ENCODE assay signal across 8 mouse cellular contexts in the genomic region with DNA sequence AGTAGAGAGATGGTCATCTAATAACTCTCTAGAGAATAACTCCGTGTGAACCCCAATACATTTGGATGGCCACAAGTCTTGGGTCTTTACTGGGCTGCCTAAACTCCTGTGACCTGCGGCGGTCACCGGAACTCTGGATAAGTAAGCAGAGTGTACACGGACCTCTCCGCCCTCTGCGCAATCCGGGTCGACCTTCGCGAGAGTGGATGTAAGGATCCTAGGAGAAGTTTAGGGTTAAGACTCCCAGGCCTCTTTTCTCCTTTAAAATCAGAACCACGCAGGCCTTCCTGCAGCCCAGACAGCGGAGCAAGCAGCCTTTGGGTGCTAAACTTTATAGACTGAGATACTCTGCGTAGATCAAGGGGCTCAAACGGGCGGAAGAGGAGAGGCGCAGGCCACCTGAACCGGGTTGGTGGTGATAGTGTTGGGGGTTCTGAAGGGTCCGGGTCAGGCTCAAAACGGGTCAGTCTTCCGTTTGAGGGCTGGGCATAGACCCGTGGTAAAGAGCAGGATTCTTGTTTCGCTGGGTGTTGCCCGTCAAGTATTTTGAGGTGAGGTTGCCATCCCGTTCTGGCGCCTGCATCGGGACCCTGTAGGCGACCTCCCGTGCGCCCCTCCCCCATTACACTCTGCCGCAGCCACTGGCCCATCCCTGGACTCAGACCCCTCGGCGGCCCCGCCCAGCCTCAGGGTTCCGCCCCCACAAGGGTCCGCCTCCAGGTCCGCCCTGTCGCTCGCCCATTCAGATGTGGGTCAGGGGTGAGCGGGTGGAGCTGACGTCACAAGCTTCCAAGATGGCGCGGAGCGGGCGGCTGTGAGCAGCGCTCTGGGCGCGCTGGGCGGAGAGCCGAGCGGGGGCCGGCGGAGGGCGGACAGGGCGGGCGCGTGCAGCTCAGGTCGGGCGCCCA. TPM values are rescaled to one million over a fixed set of nuclear protein-coding genes. Genes with fewer than 3 reads are reported as not detected.
DNase-seq lines count a peak whose midpoint lies in the region; ATAC-seq lines count a peak whose summit lies in the region.

A gene (plus strand): TSS at position 779 of the 908 bp plus-strand sequence.

- H3K9me3 ChIP-seq in hindbrain, embryonic 15.5 days = no peaks in the 10 kb centered on the region

- peaks cover 37% of the 10 kb centered on the region for H3K4me1 ChIP-seq in hindbrain, embryonic 15.5 days (replicated peaks)

- no peaks in the 10 kb centered on the region for H3K27me3 ChIP-seq in hindbrain, embryonic 15.5 days

- H3K4me2 ChIP-seq in hindbrain, embryonic 15.5 days = peak within 1 kb of the TSS; percentile 81

- ATAC-seq in hindbrain, embryonic 15.5 days (ENCODE audit: low FRiP score, low read depth) = peak; percentile 95

- H3K9ac ChIP-seq in hindbrain, embryonic 15.5 days = peak within 1 kb of the TSS; percentile 91

- no peaks in the 10 kb centered on the region for H3K36me3 ChIP-seq in hindbrain, embryonic 15.5 days

- H3K27ac ChIP-seq in hindbrain, embryonic 15.5 days (replicated peaks) = peak within 1 kb of the TSS; percentile 95

- WGBS in hindbrain, embryonic 15.5 days = under 1% methylated on average over 59 of the region's 59 CpGs

- peak within 1 kb of the TSS; percentile 83 for H3K4me3 ChIP-seq in hindbrain, embryonic 15.5 days

- peak; percentile 87 for DNase-seq in T-cell, adult 2 months (ENCODE audit: low spot score)
- DNase-seq in cerebellum, postnatal 36 days = peak; percentile 82 to 89
- peak; percentile 88 to 90 for DNase-seq in frontal cortex, postnatal 36 days (ENCODE audit: low spot score in 2 of 2)
- DNase-seq in layer of hippocampus, postnatal 36 days = peak; percentile 89 to 90
- peak; percentile 95 for DNase-seq in lung, postnatal 25 days (ENCODE audit: low spot score)
- DNase-seq in retina, adult 2 months (ENCODE audit: low read depth, low spot score) = peak; percentile 81
- DNase-seq in thymus, postnatal 25 days = peak; percentile 92

RNA-seq across cellular contexts. Expression of the gene that starts here (rescaled TPM):
- polyA plus RNA-seq in hindbrain, embryonic 15.5 days (2015; fragmentation: Nextera tagmentation; extraction: Ambion mirVana) = 7.3 and 7.5 TPM in 2 replicates
- total RNA-seq in layer of hippocampus, postnatal 36 days (2021) = 1 to 10 TPM; 4.5 to 5.9 TPM

Comparison
In these comparisons a context has a peak if more than half of its experiments do, and no peak if none do; other contexts are left out.
1. Peak in every context shown above with its lines: DNase-seq, ATAC-seq, H3K4me3 ChIP-seq and H3K27ac ChIP-seq.